Mouse (Mus musculus): Measurements from ENCODE around the gene Zfp277. TPM values are rescaled to one million over a fixed set of nuclear protein-coding genes. Genes with fewer than 3 reads are reported as not detected.
A peak's percentile ranks its signal among the peaks of the same experiment; 100 is the strongest.

The Zfp277 gene
- polyA plus RNA-seq, 1 experiment, result 6.1 TPM

GRCm38 (mm10) chr12:40382539-40382938 lies 63.2 kb downstream of the Zfp277 start:
- WGBS, result 79% methylated on average over 5 of the region's 5 CpGs
- no peak for DNase-seq
- no peak for TF ChIP-seq CTCF (IDR thresholded peaks at IDR 0.05; ENCODE audit: insufficient read depth, low read length)
- TF ChIP-seq POLR2A (IDR thresholded peaks at IDR 0.05; ENCODE audit: borderline replicate concordance, extremely low read depth, low read depth, low read length), result no peak
- Histone ChIP-seq H3K4me3 (replicated peaks; ENCODE audit: extremely low read depth, low read depth, low read length) (no peak overlapping the region), H3K4me1 (ENCODE audit: control insufficient read depth, insufficient read depth, low read length) (peaks cover 7% of the 10 kb centered on the region)

GRCm38 (mm10) chr12:40381824-40382223 lies 63.9 kb downstream of the Zfp277 start:
- 69% methylated on average over 11 of the region's 11 CpGs for WGBS
- Histone ChIP-seq H3K4me1 (ENCODE audit: control insufficient read depth, insufficient read depth, low read length) (peaks cover 7% of the 10 kb centered on the region), H3K4me3 (replicated peaks; ENCODE audit: extremely low read depth, low read depth, low read length) (no peak overlapping the region)
- TF ChIP-seq CTCF (IDR thresholded peaks at IDR 0.05; ENCODE audit: insufficient read depth, low read length) (no peak), POLR2A (IDR thresholded peaks at IDR 0.05; ENCODE audit: borderline replicate concordance, extremely low read depth, low read depth, low read length) (no peak)
- DNase-seq, result no peak

GRCm38 (mm10) chr12:40381173-40381801 lies 64.4 kb downstream of the Zfp277 start:
- H3K4me3 ChIP-seq (replicated peaks; ENCODE audit: extremely low read depth, low read depth, low read length), result peak overlapping the region; percentile 68

GRCm38 (mm10) chr12:40379538-40379923 lies 66.2 kb downstream of the Zfp277 start:
- WGBS, result 71% methylated on average over 4 of the region's 4 CpGs
- DNase-seq, result no peak
- TF ChIP-seq CTCF (IDR thresholded peaks at IDR 0.05; ENCODE audit: insufficient read depth, low read length), result no peak
- TF ChIP-seq POLR2A (IDR thresholded peaks at IDR 0.05; ENCODE audit: borderline replicate concordance, extremely low read depth, low read depth, low read length), result no peak
- no peak overlapping the region for H3K4me3 ChIP-seq (replicated peaks; ENCODE audit: extremely low read depth, low read depth, low read length)
- peaks cover 7% of the 10 kb centered on the region for H3K4me1 ChIP-seq (ENCODE audit: control insufficient read depth, insufficient read depth, low read length)

More at GRCm38 (mm10) chr12:40381173-40381801, 64.4 kb downstream of the Zfp277 start:
- 39% methylated on average over 10 of the region's 10 CpGs for WGBS
- no peak for TF ChIP-seq POLR2A (IDR thresholded peaks at IDR 0.05; ENCODE audit: borderline replicate concordance, extremely low read depth, low read depth, low read length)
- no peak for TF ChIP-seq CTCF (IDR thresholded peaks at IDR 0.05; ENCODE audit: insufficient read depth, low read length)
- DNase-seq, result no peak
- H3K4me1 ChIP-seq (ENCODE audit: control insufficient read depth, insufficient read depth, low read length), result peaks cover 7% of the 10 kb centered on the region

GRCm38 (mm10) chr12:40378621-40379537 lies 66.8 kb downstream of the Zfp277 start:
- Histone ChIP-seq H3K4me1 (ENCODE audit: control insufficient read depth, insufficient read depth, low read length) (peaks cover 7% of the 10 kb centered on the region), H3K4me3 (replicated peaks; ENCODE audit: extremely low read depth, low read depth, low read length) (no peak overlapping the region)
- peak; percentile 51 for DNase-seq
- TF ChIP-seq POLR2A (IDR thresholded peaks at IDR 0.05; ENCODE audit: borderline replicate concordance, extremely low read depth, low read depth, low read length) (no peak), CTCF (IDR thresholded peaks at IDR 0.05; ENCODE audit: insufficient read depth, low read length) (no peak)
- 77% methylated on average over 17 of the region's 17 CpGs for WGBS

- TF ChIP-seq CTCF (IDR thresholded peaks at IDR 0.05; ENCODE audit: insufficient read depth, low read length), result no peak
- no peak for TF ChIP-seq POLR2A (IDR thresholded peaks at IDR 0.05; ENCODE audit: borderline replicate concordance, extremely low read depth, low read depth, low read length)
- Histone ChIP-seq H3K4me3 (replicated peaks; ENCODE audit: extremely low read depth, low read depth, low read length) (no peak overlapping the region), H3K4me1 (ENCODE audit: control insufficient read depth, insufficient read depth, low read length) (no peaks in the 10 kb centered on the region)
- WGBS, result 85% methylated on average over 3 of the region's 3 CpGs
- DNase-seq, result no peak
Observed at GRCm38 (mm10) chr12:40351879-40352278, 93.8 kb downstream of the Zfp277 start.

- TF ChIP-seq CTCF (IDR thresholded peaks at IDR 0.05; ENCODE audit: insufficient read depth, low read length), result no peak
- TF ChIP-seq POLR2A (IDR thresholded peaks at IDR 0.05; ENCODE audit: borderline replicate concordance, extremely low read depth, low read depth, low read length), result no peak
- H3K4me1 ChIP-seq (ENCODE audit: control insufficient read depth, insufficient read depth, low read length), result no peaks in the 10 kb centered on the region
- no peak overlapping the region for H3K4me3 ChIP-seq (replicated peaks; ENCODE audit: extremely low read depth, low read depth, low read length)
- WGBS, result 49% methylated on average over 4 of the region's 4 CpGs
- DNase-seq, result no peak
Observed at GRCm38 (mm10) chr12:40348251-40348650, 97.5 kb downstream of the Zfp277 start.

GRCm38 (mm10) chr12:40347060-40347698 lies 98.5 kb downstream of the Zfp277 start:
- no peak for TF ChIP-seq CTCF (IDR thresholded peaks at IDR 0.05; ENCODE audit: insufficient read depth, low read length)
- no peak for TF ChIP-seq POLR2A (IDR thresholded peaks at IDR 0.05; ENCODE audit: borderline replicate concordance, extremely low read depth, low read depth, low read length)
- Histone ChIP-seq H3K4me3 (replicated peaks; ENCODE audit: extremely low read depth, low read depth, low read length) (no peak overlapping the region), H3K4me1 (ENCODE audit: control insufficient read depth, insufficient read depth, low read length) (no peaks in the 10 kb centered on the region)
- 91% methylated on average over 10 of the region's 10 CpGs for WGBS
- no peak for DNase-seq

- WGBS, result 48% methylated on average over 5 of the region's 5 CpGs
- TF ChIP-seq POLR2A (IDR thresholded peaks at IDR 0.05; ENCODE audit: borderline replicate concordance, extremely low read depth, low read depth, low read length) (no peak), CTCF (IDR thresholded peaks at IDR 0.05; ENCODE audit: insufficient read depth, low read length) (no peak)
- Histone ChIP-seq H3K4me3 (replicated peaks; ENCODE audit: extremely low read depth, low read depth, low read length) (no peak overlapping the region), H3K4me1 (ENCODE audit: control insufficient read depth, insufficient read depth, low read length) (no peaks in the 10 kb centered on the region)
- no peak for DNase-seq
Observed at GRCm38 (mm10) chr12:40341443-40341842, 104.3 kb downstream of the Zfp277 start.

All from lung, adult 2 months (tissue).